Mouse (Mus musculus): ENCODE data around the gene Mad1l1.

DNA sequence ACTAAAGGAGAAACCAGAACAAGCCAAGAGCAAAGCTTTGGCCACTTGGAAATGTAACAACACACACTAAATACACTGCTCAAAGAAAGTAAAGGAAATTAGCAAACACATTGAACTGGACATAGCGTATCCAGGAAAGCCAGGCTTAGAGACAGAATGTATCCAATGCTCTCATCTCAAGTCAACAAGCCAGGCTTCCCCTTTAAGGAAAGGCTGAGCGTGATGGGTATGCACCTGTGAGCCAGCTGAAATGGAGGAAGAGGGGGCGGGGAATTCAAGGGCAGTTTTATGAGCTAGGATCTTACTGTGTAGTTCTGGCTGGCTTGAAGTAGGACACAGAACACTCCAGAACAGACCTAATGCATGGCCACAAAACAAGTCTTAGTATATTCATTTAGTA is 215.3 kb downstream of the Mad1l1 start:
- TF ChIP-seq POLR2A (IDR thresholded peaks at IDR 0.05; ENCODE audit: low read depth, low read length) (no peak), CTCF (IDR thresholded peaks at IDR 0.05; ENCODE audit: borderline replicate concordance, insufficient read depth, low read length) (no peak)

All from embryonic fibroblast, embryonic 13.5 days (primary cell).